Mouse (Mus musculus) splenic B cell, adult 2 months (primary cell): ENCODE measurements around the gene E2f2.

ENCODE experiments used
- DNase-seq: peaks from one replicate; pipeline ENCODE4 v3.0.0-alpha.2; 2011; ENCODE audit warnings: low read depth, low spot score
- H3K27me3 ChIP-seq: 2 replicates; pipeline ENCODE4 v1.6.1; 2012; ENCODE audit warnings: mild to moderate bottlenecking, low read length, moderate library complexity, mixed read lengths; ENCODE audit not compliant: control insufficient read depth, poor library complexity, insufficient read depth, severe bottlenecking
- H3K36me3 ChIP-seq: 2 replicates; pipeline ENCODE4 v1.6.1; 2012; ENCODE audit warnings: mild to moderate bottlenecking, low read length, moderate library complexity, mixed read lengths; ENCODE audit not compliant: control insufficient read depth, poor library complexity, insufficient read depth, severe bottlenecking

E2f2 gene

DNA sequence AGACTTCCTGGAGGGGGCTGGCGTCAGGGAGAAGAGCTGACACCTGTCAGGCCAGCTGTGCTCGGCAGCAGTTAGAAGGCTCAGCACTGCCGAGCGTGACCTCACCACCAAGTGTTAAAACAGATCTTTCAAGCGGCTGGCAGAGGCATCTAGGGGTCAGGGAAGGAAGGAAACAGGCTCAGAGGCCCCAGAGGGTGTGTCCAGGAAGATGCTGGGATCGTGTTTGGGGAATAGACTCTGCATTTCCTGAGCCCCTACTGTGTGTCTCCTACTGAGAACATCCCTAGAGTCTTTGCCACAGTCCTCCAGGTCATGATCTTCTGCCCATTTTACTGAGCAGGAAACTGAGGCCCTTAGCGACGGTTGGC lies 5.0 kb downstream of the E2f2 start:
- DNase-seq: peak; percentile 50

DNA sequence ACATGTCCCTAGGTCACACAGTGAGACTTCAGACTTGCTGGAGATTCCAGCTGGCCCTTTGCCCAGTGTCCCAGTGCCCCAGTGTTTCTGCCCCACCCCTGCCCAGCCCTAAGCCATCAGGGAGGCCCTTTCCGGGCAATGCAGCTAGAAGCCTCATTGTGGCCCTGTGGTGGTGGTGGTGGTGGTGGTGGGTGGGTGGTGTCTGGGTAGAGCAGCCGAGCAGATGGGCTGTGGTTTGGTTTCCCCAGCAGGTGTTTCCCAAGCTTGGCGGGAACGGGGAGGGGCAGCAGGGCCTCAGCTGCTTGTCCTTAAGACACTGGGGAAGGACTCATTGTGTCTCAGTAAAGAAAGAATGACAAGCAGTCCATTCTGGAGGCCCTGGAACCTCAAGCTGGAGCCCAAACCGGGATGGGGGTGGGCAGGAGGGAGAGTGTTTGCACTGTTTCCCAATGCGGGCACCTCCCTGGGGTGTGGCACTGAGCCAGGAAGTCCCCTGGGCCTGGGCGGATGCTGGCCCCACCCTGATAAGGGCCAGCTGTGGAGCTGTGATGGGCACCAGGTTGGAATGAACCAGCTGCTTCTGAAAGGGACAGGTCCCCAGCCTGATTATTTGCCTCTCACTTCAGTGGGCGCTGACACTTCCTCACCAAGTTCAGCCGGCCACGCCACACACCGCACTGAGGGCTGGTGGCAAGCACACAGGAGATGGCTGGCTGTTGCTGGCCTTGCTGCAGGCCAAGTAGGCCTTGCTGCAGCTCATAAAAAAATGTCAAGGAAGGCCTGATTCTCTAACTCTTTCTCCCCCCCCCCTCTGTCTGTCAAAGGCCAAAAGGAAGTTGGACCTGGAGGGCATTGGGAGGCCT lies 5.6 kb downstream of the E2f2 start:
- peak; percentile 80 for DNase-seq

More for the DNA sequence above, 5.0 kb downstream of the E2f2 start:
- H3K27me3 ChIP-seq: no peaks in the 10 kb centered on the region
- H3K36me3 ChIP-seq: no peaks in the 10 kb centered on the region

DNA sequence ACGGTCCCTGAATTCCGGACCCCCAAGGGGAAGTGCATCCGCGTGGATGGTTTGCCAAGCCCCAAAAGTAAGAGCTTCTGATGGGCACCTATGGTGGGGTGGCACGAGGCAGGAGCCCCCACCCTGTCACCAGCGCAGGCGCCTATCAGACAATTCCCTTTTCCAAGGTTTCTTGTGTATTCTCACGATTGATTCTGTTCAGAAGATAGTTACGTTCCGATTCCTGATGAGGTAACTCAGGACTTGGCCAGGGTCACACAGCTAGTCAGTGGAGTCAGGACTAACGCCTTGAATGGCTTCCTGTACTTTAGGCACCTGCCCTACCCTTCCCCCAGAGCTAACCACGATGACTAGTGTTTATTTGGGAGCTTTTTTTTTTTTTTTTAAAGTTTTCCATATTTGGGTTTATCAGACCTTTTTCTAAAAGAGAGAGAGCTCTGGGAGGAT lies 6.3 kb downstream of the E2f2 start:
- H3K27me3 ChIP-seq: no peaks in the 10 kb centered on the region
- peak; percentile 32 for DNase-seq
- no peaks in the 10 kb centered on the region for H3K36me3 ChIP-seq

More for the DNA sequence above, 5.6 kb downstream of the E2f2 start:
- Histone ChIP-seq H3K36me3 (no peaks in the 10 kb centered on the region), H3K27me3 (no peaks in the 10 kb centered on the region)

DNA sequence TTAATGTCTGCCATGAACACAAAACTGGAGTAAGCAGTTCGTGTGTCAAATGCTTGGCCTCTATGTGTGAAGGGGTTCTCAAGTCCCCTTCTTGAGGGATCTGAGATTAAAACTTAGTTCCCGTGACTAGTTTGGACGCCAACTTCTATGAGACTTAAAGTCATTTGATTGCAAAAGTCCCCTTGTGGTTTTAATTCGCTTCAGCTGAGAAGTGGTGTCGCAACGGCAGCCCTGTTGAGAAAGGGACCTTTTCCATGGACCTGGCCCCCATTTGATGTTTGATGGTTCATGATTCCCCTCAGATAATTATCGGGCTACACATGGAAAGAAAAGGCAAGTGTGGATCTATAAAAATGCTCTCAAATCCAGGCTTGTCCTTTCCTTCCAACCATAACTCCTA lies 7.3 kb downstream of the E2f2 start:
- Histone ChIP-seq H3K27me3 (no peaks in the 10 kb centered on the region), H3K36me3 (peaks cover 2% of the 10 kb centered on the region; the same call in 1 of the 2 replicates)
- DNase-seq: peak; percentile 60

DNA sequence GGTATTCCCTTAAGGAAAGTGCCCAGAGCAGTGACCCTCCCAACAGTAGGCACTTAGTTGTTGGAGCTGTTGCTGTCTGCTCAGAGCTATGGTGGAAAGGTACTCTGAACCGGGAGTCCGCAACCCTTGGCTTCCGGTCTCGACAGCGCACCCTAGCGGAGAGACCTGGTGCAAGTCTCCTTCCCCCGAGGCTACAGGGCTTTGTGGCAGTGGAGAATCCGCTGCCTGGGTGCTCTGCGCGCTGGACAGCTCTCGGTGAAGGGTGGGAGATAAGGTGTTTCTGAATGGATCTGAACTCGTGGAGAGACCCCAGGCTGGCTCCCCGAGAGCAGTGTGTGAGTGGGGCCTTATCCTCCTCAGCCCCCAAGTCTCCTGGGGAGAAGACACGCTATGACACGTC lies 7.8 kb downstream of the E2f2 start:
- Histone ChIP-seq H3K27me3 (no peaks in the 10 kb centered on the region), H3K36me3 (peaks cover 2% of the 10 kb centered on the region; the same call in 1 of the 2 replicates)
- DNase-seq: peak; percentile 94

DNA sequence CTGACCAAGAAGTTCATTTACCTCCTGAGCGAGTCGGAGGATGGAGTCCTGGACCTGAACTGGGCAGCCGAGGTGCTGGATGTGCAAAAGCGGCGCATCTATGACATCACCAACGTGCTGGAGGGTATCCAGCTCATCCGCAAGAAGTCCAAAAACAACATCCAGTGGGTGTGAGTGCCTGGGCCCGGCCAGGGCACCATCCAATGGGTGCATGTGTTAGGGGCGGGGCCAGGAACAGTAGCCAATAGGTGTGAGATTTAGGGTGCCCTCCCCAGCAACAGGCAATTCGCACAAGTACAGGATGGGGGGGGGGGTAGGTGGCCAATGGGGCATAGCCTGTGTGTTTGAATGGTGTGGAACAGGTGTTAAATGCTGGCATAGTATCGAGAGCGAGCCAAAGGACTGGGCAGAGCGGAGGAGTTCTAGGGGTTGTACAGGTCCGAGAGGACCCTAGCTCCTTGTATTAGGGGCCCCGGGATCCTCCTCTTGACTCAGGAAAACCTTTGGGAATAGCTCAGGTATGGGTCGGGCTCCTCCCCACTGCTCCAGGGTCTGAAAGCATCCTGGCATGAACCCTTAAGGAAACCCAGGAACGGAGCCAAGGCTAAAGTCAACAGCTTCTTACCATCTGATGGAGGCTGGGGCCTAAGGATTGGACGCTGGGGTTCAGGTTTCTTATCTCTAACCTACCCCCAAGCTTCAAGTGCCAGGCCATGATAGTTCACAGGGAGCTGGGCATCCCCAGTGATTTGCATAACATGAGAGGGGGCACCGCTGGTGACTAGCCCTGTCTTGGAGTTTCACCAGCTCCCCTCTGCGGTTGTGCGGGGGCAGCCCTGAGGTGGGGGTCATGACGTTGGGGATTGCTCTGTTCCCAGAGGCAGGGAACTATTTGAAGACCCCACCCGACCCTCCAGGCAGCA lies 8.5 kb downstream of the E2f2 start:
- peak; percentile 96 for DNase-seq
- Histone ChIP-seq H3K36me3 (peaks cover 2% of the 10 kb centered on the region; the same call in 1 of the 2 replicates), H3K27me3 (no peaks in the 10 kb centered on the region)

DNA sequence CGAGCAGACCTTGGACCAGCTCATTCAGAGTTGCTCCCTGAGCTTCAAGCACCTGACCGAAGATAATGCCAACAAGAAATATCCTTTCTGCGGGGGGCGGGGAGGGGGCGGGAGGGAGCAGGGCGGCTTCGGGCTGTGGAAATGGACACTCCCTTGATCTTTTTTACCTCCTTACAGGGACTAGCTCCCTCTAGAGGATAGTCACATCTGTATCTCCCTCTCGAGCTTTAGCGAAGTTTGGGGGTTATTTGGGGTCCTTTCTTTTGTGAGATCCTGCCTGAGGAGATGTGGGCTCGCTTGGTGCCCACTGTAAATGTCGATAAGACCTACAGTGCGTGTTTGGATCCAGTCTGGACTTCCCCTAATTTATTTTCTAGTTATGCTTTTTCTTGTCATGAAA lies 9.2 kb downstream of the E2f2 start:
- Histone ChIP-seq H3K27me3 (no peaks in the 10 kb centered on the region), H3K36me3 (peaks cover 4% of the 10 kb centered on the region; the same call in 1 of the 2 replicates)
- DNase-seq: peak; percentile 61

DNA sequence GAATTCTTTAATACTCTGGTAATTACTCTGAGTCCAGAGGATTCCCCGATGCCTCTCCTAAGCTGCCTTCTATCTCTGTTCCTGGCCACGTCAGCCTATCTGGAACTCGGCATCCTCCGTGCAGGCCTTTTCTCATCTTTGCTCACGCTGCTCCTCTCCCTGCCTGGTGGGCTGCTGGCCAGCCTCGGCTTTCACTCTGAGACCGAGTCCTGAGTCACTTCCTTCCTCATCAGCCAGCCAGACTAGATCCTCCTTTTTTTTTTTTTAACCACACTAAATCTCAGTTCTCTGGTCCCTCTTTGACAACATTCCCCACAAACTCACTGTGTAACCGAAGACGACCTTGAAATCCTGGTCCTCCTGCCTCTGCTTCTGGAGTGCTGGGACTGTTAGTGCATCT lies 13.2 kb downstream of the E2f2 start:
- Histone ChIP-seq H3K36me3 (peaks cover 24% of the 10 kb centered on the region), H3K27me3 (no peaks in the 10 kb centered on the region)
- DNase-seq: no peak

DNA sequence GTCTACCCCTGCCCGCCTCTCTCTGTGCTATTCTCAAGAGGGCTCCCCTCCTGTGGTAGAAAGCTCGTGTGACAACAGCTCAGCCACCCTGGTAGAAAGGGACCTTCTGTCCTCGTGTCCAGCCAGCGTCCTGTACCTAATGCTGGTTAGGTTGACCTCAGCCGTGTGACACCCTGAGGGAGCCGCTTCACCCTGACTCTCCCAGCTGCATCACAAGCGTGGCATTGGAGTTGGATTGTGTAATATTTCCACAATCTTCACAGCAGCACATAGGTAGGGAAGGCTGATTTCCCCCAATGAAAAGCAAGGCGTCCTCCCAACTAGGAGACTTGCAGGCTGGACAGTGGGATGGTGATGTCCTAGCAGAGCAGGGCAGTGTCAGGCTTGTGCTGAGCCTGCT lies 14.1 kb downstream of the E2f2 start:
- H3K36me3 ChIP-seq: peaks cover 27% of the 10 kb centered on the region
- no peak for DNase-seq
- H3K27me3 ChIP-seq: no peaks in the 10 kb centered on the region

DNA sequence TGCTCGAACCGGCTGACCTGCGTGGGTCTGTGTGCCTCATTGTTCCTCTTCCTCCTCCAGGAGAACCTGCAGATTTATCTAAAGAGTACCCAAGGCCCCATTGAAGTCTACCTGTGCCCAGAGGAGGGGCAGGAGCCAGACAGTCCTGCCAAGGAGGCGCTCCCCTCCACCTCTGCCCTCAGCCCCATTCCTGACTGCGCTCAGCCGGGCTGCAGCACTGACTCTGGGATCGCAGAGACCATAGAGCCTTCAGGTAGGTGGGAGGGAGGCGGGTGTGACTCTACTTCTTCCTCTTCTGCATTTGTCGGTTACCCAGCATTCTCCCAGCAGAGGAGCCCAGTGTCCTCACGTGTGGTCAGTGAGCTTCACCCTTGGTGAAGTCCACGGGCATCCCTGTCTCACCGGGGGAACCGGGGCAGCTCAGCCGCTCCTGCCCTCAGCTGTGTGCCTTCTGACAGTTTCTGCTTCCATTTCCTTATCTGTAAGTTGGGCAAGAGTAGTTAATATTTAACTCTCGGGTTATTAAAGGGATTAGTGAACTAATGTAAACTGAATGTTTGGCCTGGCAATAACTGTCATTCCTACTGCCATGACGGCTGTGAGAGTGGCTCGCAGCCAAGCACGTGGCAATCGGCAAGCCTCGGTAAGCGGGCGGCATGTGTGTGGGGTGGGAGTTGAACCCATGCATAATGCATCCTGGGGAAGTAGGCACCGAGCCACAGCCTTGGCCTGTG lies 14.7 kb downstream of the E2f2 start:
- peaks cover 27% of the 10 kb centered on the region for H3K36me3 ChIP-seq
- H3K27me3 ChIP-seq: no peaks in the 10 kb centered on the region
- no peak for DNase-seq

DNA sequence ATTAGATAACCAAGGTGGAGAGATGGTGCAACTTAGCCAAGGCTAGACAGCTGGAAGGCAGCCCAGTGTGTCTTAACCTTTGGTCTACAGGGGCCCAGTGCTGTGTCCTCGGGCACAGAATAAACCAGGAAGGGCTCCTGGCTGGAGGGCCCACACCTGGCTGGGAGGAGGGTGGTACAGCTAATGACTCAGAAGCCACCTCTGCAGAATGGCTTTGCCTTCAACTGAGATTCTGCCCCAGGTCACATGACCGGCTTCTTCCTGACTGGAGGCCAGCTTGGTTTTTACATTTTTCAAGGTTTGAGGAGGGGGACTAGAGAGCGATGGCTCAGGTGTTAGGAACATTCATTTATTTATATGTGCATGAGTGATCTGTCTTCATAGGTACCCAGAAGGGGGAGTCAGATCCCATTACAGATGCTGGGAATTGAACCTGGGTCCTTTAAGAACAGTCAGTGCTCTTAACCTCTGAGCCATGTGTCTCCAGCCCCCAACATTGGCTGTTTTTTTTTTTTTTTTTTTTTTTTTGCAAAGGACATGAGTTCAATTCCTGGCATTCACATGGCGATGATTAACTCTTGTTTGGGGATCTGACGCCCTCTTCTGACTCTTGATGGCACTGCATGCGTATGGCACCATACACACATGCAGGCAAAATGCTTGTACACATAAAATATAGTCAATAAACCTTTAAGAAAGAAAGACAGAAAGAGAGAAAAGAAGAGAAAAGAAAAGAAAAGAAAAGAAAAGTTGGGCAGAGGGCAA lies 17.0 kb downstream of the E2f2 start:
- peaks cover 39% of the 10 kb centered on the region for H3K36me3 ChIP-seq
- no peaks in the 10 kb centered on the region for H3K27me3 ChIP-seq
- peak; percentile 76 for DNase-seq

DNA sequence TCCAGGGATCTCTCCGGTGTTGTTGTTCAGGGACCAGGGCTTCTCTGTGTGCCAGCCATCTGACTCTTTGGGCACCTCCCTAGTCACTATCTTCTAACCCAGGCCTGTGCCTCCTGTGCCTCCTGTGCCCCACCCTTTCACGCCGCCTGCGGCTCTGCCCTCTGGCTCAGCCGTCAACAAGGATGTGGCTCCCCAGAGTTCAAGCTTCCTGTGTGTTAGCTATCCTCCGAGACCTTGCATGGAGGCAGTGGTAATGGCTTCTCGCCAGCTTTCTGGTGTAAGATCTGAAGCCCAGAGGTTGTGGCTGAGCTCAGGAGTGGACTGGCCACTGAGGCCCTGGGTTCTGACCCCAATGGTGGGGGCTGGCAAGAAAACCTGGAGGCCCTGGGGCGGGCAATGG lies 17.7 kb downstream of the E2f2 start:
- Histone ChIP-seq H3K36me3 (peaks cover 37% of the 10 kb centered on the region), H3K27me3 (no peaks in the 10 kb centered on the region)
- no peak for DNase-seq

DNA sequence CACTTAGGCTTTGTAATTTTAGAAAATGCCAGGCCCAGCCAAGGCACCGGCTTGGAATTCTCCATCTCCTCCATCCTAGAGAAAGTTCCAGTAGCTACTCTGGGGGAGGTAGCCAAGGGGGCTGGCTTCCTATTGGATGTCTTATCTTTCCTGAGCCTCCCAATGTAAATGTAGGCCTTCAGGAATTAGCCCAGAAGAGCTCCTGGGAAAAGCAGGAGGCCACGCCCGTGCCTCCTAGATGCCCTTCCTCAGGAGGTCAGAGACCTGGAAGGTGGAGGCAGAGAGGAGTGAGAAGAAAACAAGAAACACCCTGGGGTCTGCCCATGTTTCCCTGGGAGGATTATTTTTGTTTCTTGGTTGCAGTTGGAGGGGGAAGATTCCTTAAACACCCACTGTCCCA lies 21.4 kb downstream of the E2f2 start:
- Histone ChIP-seq H3K36me3 (peaks cover 24% of the 10 kb centered on the region), H3K27me3 (no peaks in the 10 kb centered on the region)
- no peak for DNase-seq

DNA sequence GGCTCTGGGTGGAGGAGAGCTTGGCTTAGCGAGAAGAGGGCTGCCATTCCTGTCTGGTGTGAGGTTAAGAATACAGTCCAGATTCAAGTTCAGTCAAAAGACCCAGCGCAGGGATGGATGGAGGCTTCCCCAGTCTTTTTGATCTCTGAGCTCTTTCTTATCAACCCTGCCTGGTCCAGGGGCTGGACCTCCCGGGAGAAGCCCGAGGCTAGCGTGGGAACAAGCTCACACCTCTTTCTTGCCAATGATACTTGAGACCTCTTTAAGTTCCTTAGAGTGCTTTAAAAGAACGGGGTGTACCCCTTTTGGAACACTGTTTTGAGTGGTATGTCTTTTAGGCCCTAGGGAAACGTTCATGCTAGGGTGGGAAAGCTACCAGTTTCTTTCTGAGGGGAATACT lies 22.8 kb downstream of the E2f2 start:
- Histone ChIP-seq H3K27me3 (no peaks in the 10 kb centered on the region; the same call in 1 of the 2 replicates), H3K36me3 (peaks cover 19% of the 10 kb centered on the region)
- DNase-seq: no peak
